Comparison of ENCODE assay signal across 8 mouse cellular contexts in genomic region chr5:122730776-122731175, GRCm38 (mm10).
"Had no signal": no experiment of that assay in that cellular context is flagged by ENCODE, and none has a peak within 500 bp of the region (broad histone marks: within the 10 kb centered on the region; RNA-seq: fewer than 3 reads in every experiment).

No protein-coding gene starts in this region.

- H3K4me2 ChIP-seq: hindbrain, embryonic 14.5 days; midbrain, embryonic 13.5 days; neural tube, embryonic 15.5 days had no signal

- H3K27me3 ChIP-seq: limb, embryonic 12.5 days; liver, embryonic 13.5 days; midbrain, embryonic 13.5 days; neural tube, embryonic 15.5 days had no signal

- H3K9me3 ChIP-seq: limb, embryonic 12.5 days; liver, embryonic 13.5 days; midbrain, embryonic 13.5 days; neural tube, embryonic 15.5 days had no signal

- H3K27ac ChIP-seq: hindbrain, embryonic 14.5 days; layer of hippocampus, adult 2 months; midbrain, embryonic 13.5 days had no signal

- H3K4me3 ChIP-seq: layer of hippocampus, adult 2 months; limb, embryonic 12.5 days; liver, embryonic 13.5 days; midbrain, embryonic 13.5 days; myocyte; neural tube, embryonic 15.5 days had no signal

- ATAC-seq: lung, postnatal 0 days; midbrain, embryonic 13.5 days had no signal

- H3K9ac ChIP-seq: hindbrain, embryonic 14.5 days; limb, embryonic 12.5 days; liver, embryonic 13.5 days; midbrain, embryonic 13.5 days; neural tube, embryonic 15.5 days had no signal
